Mouse (Mus musculus): Measurements from ENCODE around the gene Sult2a1.
"Not testable (repeated sequence)": the region's sequence is repeated elsewhere in the genome, so short reads cannot be mapped to it uniquely, and the experiment has no call there.

Sult2a1 gene

DNA sequence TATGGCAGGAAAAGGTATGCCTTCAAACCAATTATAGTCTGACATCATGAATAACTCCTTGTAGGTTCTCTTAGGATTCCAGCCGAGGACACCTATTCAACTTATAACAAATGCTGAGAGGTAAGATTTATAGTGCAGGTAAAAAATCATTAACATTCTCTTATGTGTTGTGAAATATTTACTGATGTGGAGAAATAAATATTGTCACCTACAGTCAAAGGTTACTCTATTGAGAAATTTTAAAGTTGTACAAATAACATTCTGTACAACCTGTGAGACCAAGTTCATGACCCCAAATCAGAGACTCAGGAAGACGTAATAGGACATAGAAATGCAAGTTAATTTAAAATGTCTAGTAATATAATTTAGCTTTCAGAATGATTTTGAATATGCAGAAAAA is at the start of gene Sult2a1:
Gene Sult2a1 (minus strand): TSS at position 101 of the 400 bp plus-strand sequence.
- DNase-seq (ENCODE audit: extremely low spot score): not testable (repeated sequence)

DNA sequence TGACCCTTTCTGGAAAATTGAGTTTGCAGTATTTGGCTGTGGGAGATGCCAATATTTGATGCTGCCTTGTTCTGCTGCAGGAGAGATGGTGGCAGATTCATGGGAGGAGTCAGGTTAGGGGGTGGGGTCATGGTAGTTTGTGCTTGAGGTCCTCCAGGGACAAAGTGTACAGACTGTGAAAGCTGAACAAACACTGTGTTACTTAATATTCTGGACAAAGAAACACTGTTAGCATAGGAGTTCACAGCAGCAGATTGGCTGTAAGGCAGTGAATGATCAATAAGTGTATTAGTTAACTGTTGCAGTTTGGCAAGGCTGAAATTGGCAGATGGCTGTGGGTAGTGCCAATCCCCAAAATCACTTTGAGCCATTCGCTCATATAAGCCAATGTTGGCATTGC is 23.3 kb downstream of the Sult2a1 start:
- DNase-seq (ENCODE audit: extremely low spot score): no peak
